Mouse (Mus musculus): Measurements from ENCODE around the gene Pitx2.

Pitx2 gene

DNA sequence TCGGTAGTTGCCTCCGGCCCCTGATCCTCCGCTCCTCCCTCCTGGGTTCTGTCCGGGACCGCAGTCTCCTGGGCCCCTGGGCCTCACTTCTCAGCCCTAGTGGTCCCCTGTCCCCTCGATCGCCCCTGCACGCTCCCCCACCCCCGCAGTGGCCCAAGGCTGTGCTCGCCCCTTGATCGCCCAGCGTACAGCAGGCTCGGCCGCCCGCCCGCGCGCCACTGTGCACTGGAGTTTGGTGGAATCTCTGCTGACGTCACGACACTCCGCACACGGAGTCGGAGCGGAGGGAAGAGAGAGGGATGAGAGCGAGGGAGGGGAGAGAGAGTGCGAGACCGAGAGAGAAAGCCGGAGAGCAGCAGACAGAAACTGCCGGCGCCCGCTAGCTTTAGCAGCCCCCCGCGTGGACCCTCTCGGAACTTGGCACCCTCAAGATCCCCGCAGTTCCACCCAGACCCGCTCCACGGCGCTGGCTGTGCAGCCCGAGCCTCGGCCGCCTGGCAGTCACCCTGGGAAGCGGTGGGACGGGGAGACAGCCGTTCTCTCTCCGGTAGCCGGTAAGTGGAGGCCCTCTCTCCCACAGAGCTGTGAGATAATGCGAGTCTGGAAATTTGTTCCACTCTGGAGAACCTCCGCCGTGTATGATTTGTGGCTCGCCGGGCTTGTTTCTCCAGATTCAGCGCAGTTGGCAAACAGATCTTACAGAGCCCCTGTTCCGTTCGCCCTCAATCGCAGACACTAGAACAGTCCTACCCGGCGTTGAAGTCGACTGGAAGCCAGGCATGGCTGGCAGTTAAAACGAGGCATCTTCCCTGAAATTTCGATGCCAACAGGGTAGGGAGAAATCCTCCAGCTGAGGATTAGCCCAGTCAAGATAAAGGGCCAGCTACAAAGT lies at the start of gene Pitx2:
Gene Pitx2, plus strand, starts transcription at position 270 of the 892 bp plus-strand sequence.
- no peak for DNase-seq (ENCODE audit: low spot score in 2 of 2)

DNA sequence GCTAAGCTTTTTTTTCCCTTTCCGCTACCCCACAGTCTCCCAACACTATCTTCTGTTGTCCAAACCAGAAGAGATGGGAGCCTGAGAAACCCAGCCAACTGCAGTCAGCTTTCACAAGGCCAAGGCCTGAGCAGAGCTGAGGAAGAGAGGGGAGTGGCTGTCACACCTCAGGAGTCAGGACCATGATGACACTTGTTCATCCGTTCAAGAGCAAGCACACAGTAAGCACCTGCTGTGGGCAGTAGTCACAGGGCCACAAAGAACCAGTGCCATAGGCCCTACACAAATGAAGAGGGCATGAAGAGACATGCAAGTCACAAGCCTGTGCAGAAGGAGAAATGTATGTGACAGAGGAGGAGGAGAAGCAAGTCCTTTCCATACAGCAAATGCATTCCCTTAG lies 49.7 kb upstream of the Pitx2 start:
- no peak for DNase-seq (ENCODE audit: low spot score in 2 of 2)

DNA sequence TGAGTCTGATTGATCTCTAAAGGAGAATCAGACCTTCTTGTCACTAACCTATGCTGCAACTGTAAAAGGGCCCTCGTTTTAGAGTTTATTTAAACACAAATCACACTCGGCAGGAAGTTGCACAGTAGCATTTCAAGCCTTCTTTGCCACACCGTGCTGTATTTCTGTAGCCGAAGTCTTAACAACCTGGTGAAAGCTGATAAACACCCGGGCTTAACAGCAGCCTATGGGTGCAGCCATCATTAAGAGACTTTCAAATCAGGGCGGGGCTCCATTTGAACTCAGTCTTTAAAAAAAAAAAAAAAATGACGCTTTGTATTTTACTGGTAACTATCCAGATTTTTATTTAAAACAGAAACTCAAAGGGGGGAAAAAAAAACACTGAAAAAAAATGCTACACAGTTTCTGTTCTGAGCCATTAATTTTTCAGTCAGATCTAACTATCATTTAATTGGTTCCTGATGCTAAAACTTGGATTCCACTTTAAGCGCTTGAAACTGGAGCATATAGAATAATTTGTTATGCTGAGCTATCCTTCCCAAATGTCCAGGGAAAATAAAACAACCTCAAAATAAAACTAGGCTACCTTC lies 48.5 kb upstream of the Pitx2 start:
- DNase-seq (ENCODE audit: low spot score in 2 of 2) = no peak

DNA sequence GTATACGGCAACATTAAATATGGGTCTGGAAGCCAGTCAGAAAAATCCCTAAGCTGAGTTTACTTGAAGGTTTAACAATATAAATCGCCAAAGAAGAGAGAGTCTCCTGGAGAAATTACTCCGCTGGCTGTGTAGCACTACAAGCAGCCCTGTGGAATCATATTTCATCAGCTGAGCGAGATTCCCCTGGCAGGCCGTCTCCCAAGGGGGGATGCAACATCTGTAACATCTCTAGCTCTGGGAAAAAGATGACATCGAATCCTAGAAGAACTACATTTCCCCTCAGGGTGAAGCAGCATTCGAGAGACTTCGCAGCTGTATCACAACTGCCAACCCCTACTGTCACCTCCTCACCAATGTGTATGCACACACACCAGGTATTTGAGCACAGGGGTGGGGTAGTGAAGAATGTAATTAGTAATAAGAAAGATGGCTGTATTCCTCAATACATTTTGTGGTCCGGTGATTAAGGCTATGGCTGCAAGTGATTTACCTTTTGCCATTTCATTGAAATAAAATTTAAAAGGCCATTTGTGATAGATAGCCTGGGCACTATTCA lies 40.8 kb upstream of the Pitx2 start:
- DNase-seq (ENCODE audit: low spot score in 2 of 2) = no peak

DNA sequence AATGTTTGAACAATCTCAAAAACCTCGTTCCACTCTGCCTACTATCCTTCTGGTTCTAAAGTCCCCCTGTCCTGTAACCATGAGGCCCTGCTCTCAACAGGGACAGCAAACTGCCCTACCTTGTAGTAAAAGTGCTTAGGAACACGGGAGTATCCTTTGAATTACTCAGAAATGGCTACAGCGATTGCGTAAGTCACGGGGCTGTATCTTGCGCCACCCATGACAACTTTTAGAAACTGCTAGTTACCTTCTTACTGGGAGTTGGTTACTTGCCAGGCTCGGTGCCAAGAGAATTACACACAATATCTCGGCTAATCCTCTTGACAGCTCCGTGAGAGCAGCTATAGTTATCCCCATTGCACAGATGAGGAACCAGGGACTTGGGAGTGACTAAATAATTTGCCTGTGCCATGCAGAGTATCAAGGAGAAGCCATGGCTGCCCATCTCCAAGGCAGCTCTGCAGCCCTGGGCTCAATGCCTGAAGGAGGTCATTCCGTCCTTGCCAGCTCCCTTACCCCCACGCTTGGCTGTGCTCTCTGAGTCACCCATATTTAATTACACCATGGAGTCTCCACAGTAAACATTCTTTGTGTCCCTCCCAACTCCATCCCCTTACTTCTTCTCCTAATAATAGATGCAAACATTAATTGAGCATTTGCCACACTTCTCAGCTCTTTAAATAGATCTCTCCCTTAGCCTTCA lies 38.2 kb upstream of the Pitx2 start:
- DNase-seq (ENCODE audit: low spot score in 2 of 2) = no peak

DNA sequence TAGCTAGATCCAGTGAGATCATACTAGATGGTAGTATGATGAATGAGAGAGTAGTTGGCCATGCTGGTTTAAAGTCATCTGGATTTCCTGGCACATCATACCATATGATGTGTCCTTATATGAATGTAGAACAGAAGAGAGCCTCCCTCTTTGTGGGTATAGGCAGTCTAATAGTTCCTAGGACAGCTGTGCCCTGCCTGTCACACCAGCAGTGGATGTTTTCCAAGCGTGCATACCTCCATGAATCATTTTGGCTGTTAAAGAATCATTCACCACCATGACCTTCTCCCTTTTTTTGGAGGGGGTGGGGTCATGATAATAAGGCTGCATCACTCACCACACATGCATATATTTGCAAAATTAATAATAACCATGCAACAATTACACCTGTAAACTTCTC lies 35.4 kb upstream of the Pitx2 start:
- no peak for DNase-seq (ENCODE audit: low spot score in 2 of 2)

DNA sequence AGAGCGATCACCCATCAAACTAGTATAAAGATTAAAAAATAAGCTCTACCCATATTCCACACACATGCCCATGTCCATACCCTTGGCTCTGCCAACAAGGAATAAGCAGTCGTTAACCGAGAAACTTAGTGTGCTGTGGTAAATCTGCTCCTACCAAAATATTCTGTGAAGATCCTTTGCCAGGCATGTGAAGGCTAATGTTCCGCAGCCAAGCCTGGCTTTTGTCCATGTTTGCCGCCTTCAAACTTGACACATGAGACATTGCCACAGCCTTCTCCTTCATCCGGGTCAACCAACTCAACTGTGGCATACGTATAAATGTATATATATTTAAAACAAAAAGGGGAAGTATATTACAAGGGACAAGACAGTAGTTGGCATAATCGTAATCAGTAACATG lies 34.0 kb upstream of the Pitx2 start:
- no peak for DNase-seq (ENCODE audit: low spot score in 2 of 2)

DNA sequence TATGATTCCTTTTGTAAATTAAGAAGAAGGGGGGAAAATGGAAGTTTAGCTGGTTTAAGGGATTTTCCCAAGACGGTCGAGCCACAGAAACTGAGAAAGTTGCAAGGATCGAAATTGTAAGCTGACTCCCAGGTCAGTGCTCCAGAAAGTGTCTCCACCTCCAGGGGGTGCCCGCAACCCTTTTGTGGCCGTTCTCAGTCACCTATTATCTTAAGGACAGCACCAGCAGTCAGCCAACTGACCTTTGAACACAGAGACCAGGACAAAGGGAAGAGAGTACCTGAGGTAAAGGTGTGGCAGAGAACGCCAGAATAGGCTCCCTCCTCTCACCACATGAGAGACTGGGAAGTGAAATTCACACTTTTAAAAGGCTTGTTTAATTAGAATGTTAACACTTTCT lies 33.0 kb upstream of the Pitx2 start:
- DNase-seq (ENCODE audit: low spot score in 2 of 2) = no peak

DNA sequence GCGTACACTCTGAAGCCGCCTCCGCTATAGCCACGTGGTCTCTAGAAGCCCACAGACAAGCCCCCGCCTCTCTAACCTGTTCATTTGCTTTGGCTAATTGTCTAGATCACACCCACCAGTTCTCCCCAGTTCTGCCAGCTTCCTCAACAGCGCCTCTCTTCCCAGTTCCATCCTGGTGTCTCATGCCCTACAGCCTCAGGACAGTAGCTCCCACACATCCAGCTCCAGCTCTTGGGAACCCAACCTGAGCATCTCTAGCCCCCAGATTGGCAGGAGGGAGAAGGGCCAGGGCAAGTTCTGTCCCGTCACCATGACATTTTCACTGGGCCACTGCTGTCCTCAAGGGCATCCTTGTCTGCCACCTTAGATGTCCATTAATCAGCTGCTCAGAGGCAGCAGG lies 29.3 kb upstream of the Pitx2 start:
- no peak for DNase-seq (ENCODE audit: low spot score in 2 of 2)

DNA sequence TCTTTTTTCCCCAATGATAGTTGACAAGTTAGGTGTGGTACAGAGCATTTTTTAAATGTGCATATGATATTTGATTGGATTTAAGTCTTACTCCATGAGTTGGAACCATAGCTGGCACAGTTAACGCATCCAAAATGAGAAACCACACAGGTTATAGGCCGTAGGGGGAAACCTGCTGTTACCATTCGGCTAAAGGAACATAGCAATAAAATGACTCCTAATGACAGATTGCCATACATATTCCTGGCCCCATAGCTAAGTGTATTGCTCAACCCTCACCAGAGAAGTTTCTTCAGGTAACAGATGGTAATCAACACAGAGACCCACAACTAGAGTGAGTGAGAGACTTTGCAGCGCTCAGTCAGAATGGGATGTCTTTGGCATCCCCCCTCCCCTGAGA lies 27.9 kb upstream of the Pitx2 start:
- no peak for DNase-seq (ENCODE audit: low spot score in 2 of 2)

DNA sequence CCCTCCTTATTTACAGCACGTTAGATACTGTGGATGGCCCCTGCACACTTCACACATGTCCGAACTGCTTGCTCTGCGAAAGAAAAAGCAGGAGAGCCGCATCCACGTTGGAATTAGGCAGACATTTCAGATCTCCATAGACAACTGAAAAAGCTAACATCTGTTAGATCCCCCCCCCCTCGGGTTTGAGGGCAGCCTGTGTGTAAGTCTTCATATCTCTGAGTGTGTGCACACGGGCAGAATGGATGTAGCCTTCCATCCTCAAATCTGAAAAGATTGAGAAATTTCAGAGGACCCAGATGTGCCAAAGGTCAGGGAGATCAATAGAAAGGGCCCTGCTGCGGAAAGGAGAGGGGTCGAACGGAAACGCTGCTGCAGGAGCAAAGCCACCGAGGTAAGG lies 5.2 kb upstream of the Pitx2 start:
- no peak for DNase-seq (ENCODE audit: low spot score in 2 of 2)

DNA sequence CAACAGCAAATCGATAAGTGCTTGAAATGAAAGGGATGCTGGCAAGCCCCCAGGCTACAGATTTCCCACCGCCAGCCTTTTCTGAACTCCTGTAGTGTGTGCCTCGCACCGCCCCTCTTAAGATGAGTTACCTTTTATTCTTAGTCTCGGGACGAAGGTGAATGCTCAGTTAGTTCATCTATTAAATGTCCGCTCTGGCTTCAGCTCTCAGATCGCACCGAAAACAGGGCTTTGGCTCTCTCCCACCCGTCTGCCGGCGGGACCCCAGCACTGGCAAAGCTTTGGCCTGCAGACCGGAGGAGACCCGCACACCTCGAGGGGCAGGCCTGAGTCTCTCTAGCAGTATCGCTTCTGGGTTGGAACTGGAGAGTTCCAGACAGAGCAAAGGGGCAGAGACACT lies 4.6 kb upstream of the Pitx2 start:
- no peak for DNase-seq (ENCODE audit: low spot score in 2 of 2)

DNA sequence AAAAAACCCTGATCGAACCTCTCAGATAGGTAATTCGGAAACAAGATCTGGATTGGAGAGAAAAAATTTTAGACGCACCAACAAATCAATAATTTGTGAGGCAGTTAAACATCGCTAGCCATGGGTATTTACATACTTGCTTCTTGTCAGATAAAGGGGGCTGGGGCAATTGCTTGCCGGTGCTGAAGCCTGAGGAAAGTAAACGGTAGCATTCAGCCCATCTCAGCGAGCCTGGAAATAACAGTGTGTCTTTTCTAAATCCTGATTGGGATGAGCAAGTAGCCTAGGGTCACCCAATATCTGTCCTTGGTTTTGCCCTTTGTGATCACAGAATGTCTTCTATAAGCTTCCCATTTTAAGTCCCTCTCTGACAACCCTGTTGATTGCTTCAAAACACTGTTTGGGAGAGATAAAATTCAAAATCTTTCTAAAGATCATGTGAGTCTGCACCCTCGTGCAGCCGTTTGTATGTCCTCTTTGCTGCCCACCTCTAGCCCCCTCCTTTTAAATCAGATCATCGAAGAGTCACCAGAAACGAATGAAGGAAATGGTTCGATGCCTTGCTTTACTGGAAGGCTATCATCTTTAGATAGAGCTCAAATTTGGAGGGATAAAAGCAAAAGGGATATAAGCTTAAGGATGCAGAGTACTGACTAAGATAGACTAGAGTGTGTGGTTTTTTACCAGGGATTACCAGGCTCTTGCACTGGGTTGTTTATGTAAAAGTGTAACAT lies 3.7 kb upstream of the Pitx2 start:
- no peak for DNase-seq (ENCODE audit: low spot score in 2 of 2)

DNA sequence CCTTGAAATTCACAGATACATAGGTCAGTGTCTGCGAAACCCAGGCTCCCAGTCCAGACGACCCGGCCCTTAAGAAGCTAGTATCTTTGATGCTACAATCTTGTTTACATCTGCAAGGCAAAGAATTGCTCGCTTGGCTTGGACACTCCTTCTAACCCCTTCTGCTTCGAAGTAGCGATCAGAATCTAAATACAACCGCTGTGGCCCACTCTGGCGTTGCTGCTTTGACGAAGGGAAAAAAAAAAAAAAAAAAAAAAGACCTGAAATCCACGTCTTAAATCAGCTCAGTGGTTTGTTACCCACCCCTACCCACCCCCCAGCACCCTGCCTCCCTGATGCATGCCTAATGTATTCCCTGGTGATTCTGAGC lies 3.1 kb upstream of the Pitx2 start:
- DNase-seq (ENCODE audit: low spot score in 2 of 2) = no peak

DNA sequence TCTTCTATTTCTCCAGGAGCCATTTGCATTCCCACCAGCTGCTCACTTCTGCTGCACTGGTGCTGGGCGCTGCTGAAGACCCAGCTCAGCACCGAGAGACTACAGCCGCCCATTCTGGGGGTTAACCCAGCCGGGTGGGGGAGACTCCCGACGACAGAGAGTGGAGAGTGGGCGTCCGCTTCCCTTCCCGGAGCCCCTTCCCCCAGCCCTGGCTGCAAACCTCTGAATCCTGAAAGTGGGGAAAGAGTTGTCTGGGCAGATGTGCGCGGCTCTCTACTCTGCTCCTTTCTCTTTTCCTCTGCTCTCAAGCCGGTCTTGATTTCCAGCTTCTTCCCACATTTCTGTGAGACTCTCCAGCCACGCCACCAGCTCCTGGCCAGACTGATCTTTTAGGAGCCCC lies 2.6 kb upstream of the Pitx2 start:
- DNase-seq (ENCODE audit: low spot score in 2 of 2) = no peak

DNA sequence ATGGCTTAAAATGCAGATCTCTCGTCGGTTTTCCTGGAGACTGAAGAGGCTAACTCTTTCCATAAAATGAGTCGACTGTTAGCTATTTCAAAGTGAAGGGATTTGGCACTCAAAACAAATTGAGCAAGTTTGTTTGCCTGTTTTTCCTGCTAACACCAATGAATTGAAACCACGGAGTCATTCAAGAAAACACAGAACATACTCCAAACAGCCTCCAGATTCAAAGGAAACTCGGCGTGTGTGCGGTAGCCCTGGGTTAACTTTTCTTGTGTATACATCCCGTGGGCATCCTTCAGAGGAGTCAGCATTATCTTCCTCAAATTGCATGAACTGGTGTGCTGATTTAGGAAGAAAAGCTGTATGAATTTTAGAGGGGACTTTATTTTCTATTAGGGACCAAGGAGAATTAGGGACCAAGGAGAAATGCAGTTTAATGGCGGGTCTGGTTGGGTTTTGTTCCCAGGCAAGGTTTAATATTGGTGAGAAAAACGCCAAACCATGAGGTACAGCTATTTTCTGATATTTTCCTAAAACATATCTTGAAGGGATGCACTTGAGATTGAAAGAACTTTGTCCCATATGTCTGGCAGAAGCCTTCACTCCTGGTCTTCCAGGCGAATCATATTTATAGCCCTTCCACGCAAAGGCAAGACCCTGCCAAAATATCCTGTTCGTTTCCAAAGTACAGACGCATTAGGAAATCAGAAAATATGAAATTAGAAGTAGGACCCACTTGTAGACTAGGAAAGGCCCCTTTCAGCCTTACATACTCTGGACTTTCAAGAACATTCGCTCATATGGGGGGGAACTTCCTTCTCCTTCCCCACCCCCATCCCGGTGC lies 1.7 kb upstream of the Pitx2 start:
- no peak for DNase-seq (ENCODE audit: low spot score in 2 of 2)

DNA sequence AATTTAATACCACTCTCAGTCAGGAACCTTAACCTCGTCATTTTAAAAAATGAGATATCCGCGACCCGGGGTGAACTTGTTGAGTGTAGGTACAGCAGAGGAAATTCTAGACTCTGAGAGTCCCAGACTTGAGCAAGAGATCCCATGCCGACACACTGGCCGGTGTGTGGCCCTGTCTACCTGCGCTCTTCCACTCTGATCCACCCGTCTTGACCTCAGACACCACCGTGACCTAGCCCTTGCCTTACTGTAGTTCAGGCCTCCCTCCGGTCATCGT lies 1.1 kb upstream of the Pitx2 start:
- no peak for DNase-seq (ENCODE audit: low spot score in 2 of 2)

DNA sequence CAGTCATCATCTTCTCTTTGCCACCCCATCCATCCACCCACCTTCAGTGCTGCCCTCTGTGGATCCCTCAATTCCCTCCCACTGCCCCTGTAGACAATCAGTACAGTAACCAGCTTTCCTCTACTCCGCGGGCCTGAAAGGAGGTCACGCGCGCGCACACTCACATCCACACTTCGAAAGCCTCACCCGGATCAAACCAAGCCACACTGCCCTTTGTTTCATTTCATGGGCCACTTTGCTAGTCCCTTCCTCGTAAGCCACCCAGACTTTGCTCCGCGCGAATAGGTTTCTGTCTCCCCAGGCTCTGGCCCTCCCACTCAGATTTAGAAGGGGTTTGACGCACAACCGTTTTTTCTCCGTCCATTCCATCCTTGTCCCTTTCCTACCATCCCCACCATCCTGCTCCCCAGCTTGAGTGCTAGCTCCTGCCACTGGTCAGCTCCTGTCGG lies 494 bp upstream of the Pitx2 start:
- no peak for DNase-seq (ENCODE audit: low spot score in 2 of 2)

DNA sequence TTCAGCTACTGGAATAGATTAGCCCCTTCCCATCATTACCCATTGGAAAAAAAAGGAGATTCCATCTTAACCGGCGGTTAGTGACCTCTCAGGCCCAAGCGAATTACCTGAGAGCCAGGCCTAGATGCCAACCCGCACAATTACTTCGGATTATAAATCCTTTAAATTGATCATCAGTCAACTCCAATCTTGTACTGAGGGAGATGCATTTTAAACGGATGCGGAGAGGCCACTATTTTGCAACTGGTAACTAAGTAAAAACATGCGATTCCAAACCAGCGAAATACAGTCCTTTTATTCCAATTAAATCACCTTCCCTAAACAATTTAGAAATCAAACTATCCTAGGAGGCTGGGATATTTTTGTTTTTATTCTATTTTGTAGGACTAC lies 818 bp downstream of the Pitx2 start:
- DNase-seq (ENCODE audit: low spot score in 2 of 2) = no peak

DNA sequence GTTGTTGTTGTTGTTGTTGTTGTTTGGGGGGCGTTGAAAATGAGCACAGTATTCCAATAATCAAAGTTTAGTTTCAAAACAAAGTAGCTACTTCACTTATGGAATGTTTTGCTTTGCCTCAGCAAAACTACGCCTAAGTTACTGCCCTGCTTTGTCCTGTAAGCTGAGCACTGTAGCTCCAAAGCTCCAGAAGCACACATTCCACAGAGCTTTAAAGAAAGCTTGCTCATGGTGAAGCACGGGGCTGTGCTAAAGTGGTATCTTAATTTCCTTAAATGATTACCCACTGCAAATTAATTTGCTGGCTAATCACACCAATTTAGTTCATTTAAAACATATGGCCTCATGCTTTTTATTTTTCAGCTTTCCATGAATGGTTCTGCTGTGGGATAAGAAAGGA lies 1.5 kb downstream of the Pitx2 start:
- no peak for DNase-seq (ENCODE audit: low spot score in 2 of 2)

DNA sequence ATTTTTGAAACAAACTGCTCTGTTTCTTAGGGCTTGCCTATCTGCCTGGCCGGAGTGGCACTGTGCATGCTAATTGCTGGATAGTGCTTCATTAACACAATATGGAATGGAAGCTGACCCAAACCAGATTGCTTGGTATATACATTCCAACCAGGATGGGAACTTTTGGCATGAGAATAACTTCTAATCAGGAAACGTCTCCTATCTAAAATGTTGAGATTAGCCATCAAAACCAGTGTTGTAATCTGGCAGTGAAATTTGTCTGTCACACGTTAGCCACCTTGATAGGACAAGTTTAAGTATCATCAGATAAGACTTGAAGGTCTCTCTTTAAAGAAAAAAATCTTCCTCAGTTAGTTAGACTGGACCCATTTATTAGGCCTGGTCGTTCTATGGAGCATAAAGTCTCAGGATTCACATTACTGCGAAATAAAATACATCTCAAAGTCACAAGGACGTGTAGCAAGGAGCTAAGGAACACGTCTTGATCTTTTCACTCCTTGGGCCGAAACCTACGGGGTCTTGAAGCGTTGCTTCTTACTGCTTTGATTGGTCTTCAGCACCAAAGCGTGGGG lies 2.1 kb downstream of the Pitx2 start:
- no peak for DNase-seq (ENCODE audit: low spot score in 2 of 2)
